Mouse (Mus musculus) c-Kit-positive CD71-positive TER-119-negative erythroid progenitor cells, embryonic 14.5 days (primary cell): Measurements from ENCODE around the gene Gm11032.

Experiments used
- DNase-seq: peaks from one replicate; pipeline ENCODE4 v3.0.0-alpha.2; 2013; ENCODE audit warnings: low read depth

Gm11032 gene

DNA sequence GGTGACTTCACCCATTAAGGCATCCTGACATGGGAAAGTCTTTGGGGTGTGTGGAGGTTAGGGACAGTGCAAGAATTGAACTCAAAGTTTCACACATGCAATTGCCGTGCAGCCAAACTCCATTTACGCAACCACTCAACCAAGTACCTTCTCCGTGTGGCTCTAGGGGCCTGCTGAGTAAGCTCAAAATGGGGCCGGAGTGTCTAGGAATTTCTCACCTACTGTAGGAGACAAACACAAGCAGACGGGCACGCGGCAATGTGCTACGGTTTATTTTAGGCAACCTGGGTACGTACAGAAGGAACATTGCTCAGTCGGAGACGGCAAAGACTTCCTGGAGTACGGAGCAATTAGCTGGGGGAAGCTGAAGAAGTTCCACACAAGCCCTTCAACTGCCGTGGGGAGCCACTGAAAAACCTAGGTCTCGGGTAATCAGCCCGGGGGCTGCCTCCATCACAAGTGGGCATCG, at the start of gene Gm11032:
Gene Gm11032 (plus strand): TSS at position 51 of the 469 bp plus-strand sequence.
- no peak for DNase-seq

DNA sequence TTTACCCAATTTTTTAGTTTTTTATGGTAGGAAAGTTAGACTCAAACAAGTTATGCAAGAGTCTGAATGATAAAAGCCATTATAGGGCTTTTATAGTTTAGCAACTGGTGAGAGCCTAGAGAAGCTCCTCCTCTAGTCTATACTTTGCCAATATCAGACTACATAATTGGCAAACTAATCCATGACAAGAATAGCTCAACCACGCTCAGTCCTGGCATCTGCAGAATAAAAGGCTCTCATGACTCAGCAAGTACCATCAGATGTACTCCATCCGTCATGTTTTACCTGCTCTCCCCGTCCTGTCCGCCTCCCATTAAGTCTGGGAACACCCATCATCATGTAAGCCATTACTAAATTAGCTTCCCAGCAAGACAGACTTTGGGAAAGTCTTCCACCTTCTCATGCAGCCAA, 48.4 kb upstream of the Gm11032 start:
- DNase-seq: no peak

DNA sequence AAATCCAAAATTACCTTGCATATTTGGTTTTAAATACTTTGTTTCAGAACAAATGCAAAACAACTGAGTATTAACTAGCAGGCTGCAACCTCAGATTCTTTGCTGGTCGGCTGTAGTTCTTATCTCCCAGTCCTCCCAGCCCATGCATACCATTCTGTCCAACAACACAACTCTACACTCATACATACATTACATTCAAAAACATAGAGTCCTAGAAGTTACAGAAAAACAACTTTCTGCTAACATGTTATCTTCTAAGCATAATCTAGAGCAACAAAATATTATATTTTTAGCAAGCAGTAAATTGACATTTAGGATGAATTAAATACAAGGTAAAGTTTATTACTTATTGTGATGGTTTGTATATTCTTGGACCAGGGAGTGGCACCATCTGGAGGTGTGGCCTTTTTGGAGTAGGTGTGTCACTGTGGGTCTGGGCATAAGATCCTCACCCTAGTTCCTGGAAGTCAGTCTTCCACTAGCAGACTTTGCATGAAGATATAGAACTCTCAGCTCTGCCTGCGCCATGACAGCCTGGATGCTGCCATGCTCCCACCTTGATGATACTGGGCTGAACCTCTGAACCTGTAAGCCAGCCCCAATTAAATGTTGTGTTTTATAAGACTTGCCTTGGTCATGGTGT, 43.7 kb upstream of the Gm11032 start:
- peak; percentile 50 for DNase-seq

DNA sequence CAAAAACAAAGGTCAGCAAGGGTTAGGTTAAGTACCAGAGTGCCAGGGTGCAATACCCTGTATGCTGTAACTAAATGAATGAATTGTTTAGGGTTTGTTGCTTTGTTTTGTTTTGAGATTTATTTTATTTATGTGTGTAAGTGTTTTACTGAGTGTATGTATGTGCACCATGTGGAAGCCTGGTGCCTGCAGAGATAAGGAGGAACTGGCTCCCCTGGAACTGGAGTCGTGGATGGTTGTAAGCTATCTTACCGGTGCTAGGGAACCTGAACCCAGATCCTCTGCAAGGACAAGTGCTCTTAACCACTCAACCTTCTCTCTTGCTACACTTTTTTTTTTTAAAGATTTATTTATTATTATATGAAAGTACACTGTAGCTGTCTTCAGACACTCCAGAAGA, 42.8 kb upstream of the Gm11032 start:
- DNase-seq: no peak

DNA sequence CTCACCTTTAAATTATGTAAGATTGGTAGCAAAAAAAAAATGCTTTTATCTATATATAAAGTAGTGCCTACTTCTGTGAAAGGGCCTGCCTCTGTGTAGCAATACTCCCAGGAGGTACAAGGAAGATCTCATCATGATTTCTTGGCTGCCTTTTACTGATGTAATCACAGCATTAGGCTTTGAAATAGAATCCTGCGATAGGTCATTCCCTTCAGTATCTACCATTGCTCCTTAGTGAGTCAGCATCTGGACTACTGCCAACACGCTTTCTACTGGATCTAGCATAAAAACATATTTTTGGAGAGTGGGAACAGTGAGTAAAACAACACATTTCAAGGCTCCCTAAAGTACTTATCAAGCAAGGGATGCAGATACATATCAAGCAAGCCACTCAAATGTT, 41.2 kb upstream of the Gm11032 start:
- DNase-seq: no peak

DNA sequence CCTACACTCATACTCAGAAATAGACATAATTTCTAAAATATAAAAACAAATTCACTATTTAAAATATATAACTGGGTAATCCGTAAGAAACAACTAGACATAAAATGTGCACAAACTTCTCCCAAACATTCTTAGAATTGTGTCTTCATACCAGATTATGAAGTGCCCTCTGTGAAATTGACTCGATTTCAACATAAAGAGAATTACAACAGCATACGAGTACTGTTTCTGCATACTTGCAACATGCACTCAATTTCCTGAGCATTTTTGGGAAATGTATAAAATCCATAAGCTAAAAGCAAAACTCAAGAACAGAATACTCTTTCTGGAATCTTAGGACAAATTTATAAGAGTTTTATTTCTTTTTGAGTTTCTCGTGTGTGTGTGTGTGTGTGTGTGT, 28.1 kb upstream of the Gm11032 start:
- no peak for DNase-seq

DNA sequence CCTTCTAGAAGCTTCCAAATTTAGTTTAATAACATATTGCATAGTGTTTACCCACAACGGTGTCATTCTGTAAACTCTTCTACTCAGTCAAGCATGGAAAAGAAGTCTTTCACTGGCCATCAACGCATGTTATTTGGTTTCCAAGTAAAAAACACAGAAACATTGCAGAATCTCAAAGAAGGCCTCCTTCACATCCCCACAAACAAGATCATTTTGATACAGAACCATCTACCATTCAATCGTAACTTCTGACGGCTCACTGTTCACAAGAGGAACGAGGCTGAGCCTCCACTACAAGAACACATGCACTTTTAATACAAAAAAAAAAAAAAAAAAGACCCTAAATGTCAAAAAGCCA, 26.4 kb upstream of the Gm11032 start:
- no peak for DNase-seq

DNA sequence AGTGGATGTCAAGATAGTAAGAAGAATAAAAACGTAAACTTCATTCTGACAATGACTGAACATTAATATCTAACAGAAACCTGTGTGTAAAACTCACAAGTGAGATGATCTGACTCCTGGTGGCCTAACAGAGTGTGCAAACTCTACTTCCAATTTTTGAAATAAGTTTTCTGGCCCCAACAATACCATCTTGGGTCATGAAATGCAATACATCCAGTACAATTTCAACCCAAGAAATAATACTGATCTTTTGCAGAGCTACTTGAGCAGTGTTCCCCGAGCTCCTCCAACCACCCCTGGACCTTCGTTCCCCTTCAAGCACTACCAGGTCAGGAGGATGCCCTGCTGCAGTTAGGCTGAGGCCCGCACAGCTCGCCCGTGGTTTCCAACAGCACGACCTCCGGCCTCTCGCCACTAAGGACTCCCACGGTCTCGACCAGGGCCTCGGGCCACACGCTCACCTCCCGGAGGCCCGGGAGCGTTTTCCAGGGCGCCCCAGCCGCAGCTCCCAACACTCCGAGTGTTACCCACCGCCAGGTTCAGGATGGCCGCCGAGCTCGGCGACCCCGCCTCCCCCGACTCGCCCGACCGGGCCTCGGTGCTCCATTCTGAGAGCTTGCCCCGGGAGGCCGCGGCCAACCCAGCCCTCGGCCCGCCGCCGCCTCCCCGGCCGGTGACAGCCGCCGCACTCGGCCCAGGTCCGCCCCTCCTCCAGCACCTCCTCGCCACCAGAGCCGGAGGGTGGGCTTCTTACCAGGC, 25.8 kb upstream of the Gm11032 start:
- no peak for DNase-seq

DNA sequence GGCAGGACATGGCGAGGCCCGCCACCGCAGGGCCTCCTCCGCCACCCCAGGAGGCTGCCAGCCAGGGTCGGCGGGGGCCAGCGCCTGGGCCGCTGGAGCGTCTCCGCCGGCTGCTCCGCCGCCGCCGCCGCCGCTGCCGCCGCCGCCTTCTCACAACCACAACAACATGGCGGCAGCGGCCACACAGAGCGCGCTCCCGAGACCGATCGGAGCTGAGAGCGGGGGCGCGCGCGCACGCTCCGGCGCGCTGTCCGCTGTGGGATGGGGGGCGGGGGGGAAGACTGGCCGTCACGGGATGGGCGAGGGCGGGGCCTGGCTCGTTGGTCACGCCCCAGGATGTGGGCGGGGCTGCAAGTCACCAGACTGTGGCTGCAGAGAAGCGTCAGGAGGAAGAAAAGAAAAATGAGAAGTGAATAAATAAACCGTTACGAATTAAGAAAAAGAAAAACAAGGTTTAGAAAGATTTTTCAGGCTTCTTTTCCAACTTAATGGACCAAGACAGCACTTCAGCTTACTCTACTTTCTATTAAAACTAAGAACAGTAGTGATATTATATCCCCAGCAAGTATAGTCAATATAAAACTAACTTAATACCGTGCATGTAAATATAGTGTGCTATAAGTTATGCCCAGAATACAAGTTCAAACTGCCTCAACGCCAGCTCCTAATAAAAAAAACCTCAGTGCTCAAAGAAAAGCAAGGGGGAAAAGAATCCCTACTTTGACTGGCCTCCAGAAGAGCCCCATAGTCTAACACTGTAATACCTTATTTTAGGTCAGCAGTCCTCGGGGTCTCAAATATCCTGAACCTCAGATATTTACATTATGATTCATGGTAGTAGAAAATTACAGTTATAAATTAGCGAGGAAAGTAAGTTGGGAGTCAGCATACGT, 25.0 kb upstream of the Gm11032 start, which contains the start of gene Mtmr3:
Gene Mtmr3 (minus strand): TSS at position 256 of the 893 bp plus-strand sequence.
- DNase-seq: peak; percentile 88

DNA sequence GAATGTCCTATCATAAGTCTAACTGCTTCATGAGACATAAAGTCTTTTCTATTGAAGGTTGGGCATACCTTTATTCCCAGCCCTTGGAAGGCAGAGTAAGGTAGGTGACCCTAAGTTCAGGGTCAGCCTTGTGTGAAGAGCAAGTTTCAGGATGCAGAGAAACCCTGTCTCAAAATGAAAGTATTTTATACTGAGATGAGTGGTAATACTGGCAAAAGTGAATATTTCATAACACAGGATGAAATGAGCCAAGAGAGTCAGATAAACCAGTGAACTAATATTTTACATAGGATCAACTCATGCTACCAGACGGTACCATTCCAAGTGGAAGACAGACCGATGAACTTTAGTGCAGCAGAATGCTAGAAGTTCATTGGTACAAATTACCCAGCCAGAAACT, 21.5 kb upstream of the Gm11032 start:
- no peak for DNase-seq

DNA sequence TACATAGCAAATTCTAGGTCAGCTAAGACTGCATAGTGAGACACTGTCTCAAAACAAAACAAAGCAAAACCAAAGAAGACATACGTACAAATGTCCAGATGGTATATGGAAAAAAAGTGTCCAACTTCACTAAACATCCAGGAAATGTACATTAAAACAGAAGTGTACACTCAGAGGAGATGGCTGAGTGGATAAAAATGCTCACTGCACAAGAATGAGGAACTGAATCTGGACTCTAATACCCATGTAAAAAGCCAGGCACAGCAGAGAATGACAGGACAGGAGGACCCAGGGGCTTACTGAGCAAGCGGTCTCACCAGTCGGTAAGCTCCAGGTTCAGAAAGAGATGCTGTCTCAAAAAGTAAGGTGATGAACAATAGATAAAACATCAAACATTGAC, 20.0 kb upstream of the Gm11032 start:
- no peak for DNase-seq

DNA sequence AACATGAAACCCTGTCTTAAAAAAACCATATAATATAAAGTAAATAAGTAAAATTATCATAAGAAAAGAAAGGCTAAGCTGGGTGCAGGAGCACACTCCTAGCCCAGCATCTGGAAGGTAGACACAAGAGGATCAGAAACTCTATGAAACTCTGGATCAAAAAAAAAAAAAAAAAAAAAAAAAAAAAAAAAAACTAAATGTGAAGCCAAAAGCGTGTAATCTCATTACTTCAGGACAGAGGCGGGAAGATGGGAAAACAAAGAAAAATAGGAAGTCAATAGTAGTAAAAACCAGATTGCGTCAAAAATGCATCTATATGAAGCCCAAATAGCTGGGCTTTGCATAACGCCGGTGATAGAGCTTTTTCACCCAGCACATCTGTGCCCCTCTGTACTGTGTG, 18.0 kb upstream of the Gm11032 start:
- no peak for DNase-seq

DNA sequence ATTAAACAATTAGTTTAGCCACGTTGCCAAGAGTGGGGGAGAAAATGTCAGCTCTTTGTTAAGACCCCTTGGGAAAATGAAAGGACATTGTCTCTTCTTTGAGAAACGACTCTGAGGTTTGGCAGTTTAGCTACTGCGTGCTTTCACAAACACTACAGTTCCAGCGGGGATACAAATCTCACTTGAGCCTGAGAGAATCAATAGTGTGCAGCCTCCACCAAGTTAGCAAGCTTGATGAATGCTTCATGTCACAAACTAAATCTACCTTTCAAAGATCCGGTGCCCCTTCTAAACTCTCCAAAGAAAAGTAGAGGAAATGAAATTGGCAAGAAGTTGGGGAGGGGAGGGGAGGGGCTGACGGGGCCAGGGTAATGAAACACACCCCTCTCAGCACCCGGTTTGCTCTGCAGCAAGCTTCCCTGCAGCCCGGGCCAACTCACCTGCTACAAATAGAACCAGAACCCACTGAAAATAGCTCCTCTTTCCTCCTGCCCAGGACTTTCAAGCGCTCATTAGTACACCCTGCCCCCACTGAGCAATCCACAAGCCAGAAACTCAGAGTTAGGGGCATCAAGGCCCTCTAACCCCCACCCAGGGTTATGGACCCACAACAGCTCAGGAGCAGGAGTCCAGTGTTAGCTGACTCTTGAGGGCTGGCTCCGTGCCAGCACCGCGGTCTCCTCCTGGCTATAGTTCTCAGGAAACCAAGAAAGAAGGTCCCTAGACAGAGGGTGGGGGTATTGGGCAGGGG, 17.0 kb upstream of the Gm11032 start:
- no peak for DNase-seq

DNA sequence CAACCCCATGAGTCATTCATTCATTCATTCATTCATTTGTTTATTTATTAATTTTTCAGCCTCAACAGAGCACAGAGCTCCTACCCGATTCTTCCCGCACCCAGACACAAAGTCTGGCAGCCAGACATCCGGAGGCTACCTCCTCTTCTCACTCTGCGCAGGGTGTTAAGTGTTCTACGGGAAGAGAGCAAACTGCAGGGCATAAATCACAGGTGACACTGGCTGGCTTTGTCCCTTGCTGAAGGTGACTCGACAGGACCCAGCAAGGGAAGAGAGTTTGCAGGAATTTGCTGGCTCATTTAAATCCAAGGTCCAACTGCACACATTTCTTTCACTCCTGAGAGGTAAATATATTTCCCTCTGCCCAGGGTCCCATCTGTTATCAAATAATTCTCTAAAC, 15.4 kb upstream of the Gm11032 start:
- DNase-seq: no peak

DNA sequence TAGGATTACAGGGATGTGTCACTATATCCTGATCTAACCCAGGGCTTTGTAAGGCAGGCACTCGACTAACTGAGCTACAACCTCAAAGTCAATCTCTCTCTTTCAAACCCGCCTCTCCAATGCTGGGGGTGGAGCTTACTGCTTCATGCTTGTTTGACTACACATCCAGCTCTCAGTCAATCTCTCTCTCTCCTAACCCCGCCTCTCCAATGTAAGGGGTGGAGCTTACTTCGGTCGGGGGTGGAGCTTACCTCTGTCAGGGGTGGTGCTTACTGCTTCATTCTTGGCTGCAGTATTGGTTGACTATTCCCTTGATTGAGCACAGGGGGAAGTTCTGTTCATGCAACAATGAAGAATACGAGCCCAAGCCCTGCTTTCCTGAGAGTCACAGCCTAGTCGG, 14.5 kb upstream of the Gm11032 start:
- peak; percentile 60 for DNase-seq

DNA sequence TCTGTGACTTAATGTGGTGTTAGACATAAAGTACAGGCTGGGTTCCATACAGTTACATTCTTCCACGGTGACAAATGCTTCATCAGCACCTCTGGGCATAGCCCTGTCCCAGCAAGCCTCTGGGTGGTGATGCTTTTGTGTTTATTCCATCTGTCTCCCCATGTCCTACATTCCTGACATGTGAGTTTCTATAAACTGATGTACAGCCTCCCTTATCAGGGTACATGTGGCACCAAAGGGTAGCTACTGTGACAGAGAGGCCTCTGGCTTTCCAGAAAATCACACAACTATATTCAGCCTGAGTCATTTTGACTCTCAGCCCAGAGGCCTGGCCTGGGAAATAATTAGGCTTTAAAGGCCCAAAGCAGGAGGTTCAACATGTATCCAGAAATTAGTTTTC, 13.3 kb upstream of the Gm11032 start:
- DNase-seq: no peak

DNA sequence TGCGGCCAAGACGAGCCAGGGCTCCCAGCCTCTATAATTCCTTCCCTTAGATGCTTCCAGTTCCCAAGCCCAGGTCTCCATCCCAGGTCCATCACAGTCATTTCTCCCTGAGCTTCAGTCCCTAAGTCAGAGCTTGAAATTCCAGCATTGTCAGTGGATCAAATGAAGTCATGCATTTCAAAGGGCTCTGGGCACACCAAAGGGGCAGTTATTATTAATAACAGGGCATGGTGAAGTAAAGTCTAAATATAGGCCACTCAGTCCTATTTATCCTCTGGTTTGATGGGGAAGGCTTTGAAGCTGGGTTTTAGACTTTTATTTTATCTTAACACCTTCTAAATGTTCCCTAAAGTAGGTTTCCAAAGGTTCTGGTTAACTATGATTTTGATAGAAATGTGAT, 8.0 kb upstream of the Gm11032 start:
- no peak for DNase-seq

DNA sequence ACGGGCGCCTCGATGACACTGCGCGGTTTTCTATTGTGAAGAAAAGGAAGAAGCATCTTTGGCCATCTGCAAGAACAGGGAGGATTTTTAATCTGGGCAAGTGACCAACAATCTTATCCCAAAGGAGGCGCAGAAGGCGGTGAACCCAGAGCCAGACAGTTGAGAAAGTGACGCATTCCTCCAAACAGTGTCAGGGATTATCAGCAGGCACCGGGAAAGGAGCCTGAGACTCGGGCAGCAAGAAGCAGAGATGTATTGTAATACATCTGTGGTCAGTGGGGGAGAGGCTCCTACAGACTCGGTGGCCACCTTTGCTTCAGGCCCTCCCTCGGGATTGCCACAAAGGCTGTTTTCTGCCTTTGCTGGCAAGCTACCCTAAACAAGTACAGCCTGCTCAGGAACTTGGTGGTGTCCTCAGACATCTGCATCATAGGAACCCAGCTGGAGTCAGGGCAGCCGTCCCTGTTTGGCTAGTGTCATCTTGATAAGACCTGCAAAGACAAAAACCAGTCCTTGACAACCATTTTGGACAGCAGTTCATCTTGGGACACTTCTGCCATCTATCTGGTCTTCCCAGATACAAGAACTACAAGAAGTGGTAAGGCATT, 738 bp downstream of the Gm11032 start:
- no peak for DNase-seq

DNA sequence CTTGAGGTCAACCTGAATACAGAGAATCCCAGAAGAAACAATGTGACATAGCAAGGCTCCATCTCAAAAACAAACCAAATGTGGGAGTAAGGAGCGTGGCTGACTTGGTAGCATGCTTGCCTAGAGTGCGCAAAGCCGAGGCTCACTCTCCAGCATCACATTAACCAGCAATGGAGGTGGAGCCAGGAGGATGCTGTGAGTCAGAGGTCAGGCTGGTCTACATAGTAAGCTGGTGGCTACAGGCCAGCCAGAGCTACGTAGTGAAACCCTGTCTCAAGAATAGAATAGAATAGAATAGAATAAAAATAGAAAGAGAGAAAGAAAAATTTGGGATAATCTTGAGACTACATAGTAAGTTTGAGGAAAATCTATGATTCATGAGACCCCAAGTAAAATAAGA, 2.0 kb downstream of the Gm11032 start:
- no peak for DNase-seq

DNA sequence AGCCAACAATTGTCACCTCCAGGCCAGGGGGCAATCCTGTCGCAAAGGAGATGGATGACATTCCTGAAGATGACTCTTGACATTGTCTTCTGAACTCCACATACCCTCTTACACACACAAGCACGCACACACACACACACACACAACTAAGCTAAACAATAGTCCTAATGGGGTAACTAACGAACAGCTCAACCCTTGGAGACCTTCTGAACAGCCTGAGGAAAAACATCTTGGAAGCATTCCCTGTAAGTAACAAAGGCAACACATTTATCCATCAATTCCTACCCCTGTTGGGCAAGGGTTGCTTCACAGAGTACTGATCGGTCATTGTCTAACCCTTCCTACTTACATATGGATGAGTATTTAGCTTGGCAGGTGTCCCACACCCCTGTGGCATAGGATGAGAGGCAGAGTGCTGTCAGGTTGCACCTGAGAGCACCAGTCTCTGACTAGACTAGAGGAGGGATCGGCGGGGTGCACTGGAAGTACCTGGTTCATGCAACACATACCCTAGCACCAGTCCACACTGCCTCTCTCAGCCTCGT, 2.6 kb downstream of the Gm11032 start:
- DNase-seq: no peak

DNA sequence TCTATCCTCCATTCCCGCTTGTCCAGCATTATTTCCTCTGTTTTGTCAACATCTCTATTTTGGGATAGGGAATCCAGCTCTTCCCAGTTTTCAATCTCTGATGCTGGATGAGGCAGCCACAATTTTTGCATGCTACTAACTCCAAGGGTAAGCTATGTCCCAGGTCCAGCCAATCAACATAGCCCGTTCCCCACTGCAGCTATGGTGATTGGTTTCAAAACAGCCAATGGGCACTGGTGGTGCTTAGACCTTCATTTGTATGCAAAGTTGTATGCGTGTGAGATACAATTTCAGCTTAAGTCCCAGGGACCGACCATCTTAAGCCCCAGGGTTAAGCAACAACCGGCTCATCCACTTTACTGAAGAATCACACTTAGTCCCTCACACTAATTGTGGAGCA, 3.1 kb downstream of the Gm11032 start:
- DNase-seq: no peak
